Mouse (Mus musculus) bone marrow, adult 2 months (tissue): Measurements from ENCODE around the gene Rassf6.

Experiments
- CTCF ChIP-seq: fragments of 200-500 bp; IDR thresholded peaks from 2 replicates; pipeline ENCODE4 v1.5.1; 2011; ENCODE audit warnings: low read length, control low read depth; ENCODE audit not compliant: control insufficient read depth, insufficient read depth
- POLR2A ChIP-seq: fragments of 200-500 bp; IDR thresholded peaks from 2 replicates; pipeline ENCODE4 v1.6.1; 2011; ENCODE audit warnings: low read depth, mild to moderate bottlenecking, control low read depth, low read length, borderline replicate concordance; ENCODE audit not compliant: control insufficient read depth

- no peak for TF ChIP-seq POLR2A
- no peak for TF ChIP-seq CTCF
These were observed 76.3 kb downstream of the Rassf6 start for GRCm38 (mm10) chr5:90564161-90564560.
